Comparison of ENCODE assay signal across 29 mouse cellular contexts in the genomic region with DNA sequence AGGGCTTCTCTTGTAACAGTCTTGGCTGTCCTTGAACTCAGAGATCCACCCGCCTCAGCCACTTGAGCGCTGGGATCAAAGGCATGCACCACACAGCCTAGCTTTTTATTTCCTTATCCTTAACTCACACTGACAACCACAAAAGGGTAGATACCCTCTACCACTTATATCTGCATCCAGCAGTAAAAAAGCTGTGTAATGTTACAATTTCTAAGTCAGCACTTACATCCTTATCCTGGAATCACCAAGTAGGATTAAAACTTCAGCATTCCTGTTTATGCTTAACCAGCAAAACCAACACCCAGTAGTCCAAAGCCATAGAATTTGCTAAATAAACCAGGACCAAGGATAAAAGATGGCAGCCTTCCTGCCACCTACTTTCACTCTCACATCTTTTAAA. TPM values are rescaled to one million over a fixed set of nuclear protein-coding genes. Genes with fewer than 3 reads are reported as not detected.
A peak's percentile ranks its signal among the peaks of the same experiment; 100 is the strongest.
DNase-seq lines count a peak whose midpoint lies in the region; ATAC-seq and TF ChIP-seq lines count a peak whose summit lies in the region.
"Had no signal": no experiment of that assay in that cellular context is flagged by ENCODE, and none has a peak within 500 bp of the region (broad histone marks: within the 10 kb centered on the region; RNA-seq: fewer than 3 reads in every experiment).

No protein-coding gene starts in this region.

- no peak overlapping the region for H3K9ac ChIP-seq in heart, adult 2 months (ENCODE audit: low read depth, low read length)
- H3K9ac ChIP-seq in ES-Bruce4 (ENCODE audit: low read depth, poor library complexity, severe bottlenecking), result peak overlapping the region; percentile 56; the same call in 1 of the 2 replicates
- no peak overlapping the region for H3K9ac ChIP-seq in kidney, embryonic 14.5 days (ENCODE audit: low read depth, low read length)
- H3K9ac ChIP-seq: embryonic facial prominence, embryonic 13.5 days; forebrain, embryonic 12.5 days; heart, embryonic 13.5 days; hindbrain, embryonic 12.5 days; hindbrain, embryonic 15.5 days had no signal

- peaks cover 4% of the 10 kb centered on the region; the same call in 1 of the 2 replicates for H3K79me2 ChIP-seq in heart, adult 2 months (replicated peaks; ENCODE audit: control insufficient read depth, insufficient read depth, low read length)

- H3K4me2 ChIP-seq in kidney, embryonic 14.5 days (replicated peaks; ENCODE audit: low read depth, low read length), result no peak overlapping the region
- H3K4me2 ChIP-seq: embryonic facial prominence, embryonic 13.5 days; forebrain, embryonic 12.5 days; heart, embryonic 13.5 days; hindbrain, embryonic 12.5 days; hindbrain, embryonic 15.5 days had no signal

- no peak for TF ChIP-seq EP300 in heart, adult 2 months (IDR thresholded peaks at IDR 0.05; ENCODE audit: insufficient read depth, low read depth, low read length)
- no peak for TF ChIP-seq EP300 in ES-Bruce4 (IDR thresholded peaks at IDR 0.05; ENCODE audit: insufficient read depth, low read depth, low read length)

- no peak overlapping the region for H3K27ac ChIP-seq in heart, adult 2 months
- no peak overlapping the region for H3K27ac ChIP-seq in ES-Bruce4 (ENCODE audit: insufficient read depth, low read length)
- no peak overlapping the region for H3K27ac ChIP-seq in bone marrow macrophage, adult 2 months (ENCODE audit: insufficient read depth, low read depth, low read length)
- no peak overlapping the region for H3K27ac ChIP-seq in kidney, embryonic 14.5 days (ENCODE audit: low read depth, low read length)
- H3K27ac ChIP-seq: embryonic facial prominence, embryonic 10.5 days; embryonic facial prominence, embryonic 13.5 days; forebrain, embryonic 12.5 days; heart, embryonic 10.5 days; heart, embryonic 13.5 days; hindbrain, embryonic 12.5 days; hindbrain, embryonic 15.5 days had no signal

- WGBS in heart, adult 2 months, result 88% methylated on average over 2 of the region's 2 CpGs
- WGBS in kidney, embryonic 14.5 days, result 84% methylated on average over 2 of the region's 2 CpGs

- intact Hi-C loops in heart, adult 2 months (cut with DNase I), result no loop called here

- no peaks in the 10 kb centered on the region for H3K9me3 ChIP-seq in ES-Bruce4 (replicated peaks; ENCODE audit: control insufficient read depth, insufficient read depth, low read length, poor library complexity, severe bottlenecking)
- H3K9me3 ChIP-seq in kidney, embryonic 14.5 days (ENCODE audit: control insufficient read depth, low read length), result no peaks in the 10 kb centered on the region
- H3K9me3 ChIP-seq: embryonic facial prominence, embryonic 10.5 days; embryonic facial prominence, embryonic 13.5 days; forebrain, embryonic 12.5 days; G1E; heart, embryonic 10.5 days; heart, embryonic 13.5 days; hindbrain, embryonic 12.5 days; hindbrain, embryonic 15.5 days had no signal

- TF ChIP-seq POLR2A in heart, adult 2 months (IDR thresholded peaks at IDR 0.05; ENCODE audit: insufficient read depth, low read depth, low read length), result no peak
- no peak for TF ChIP-seq POLR2A in ES-Bruce4 (IDR thresholded peaks at IDR 0.05; ENCODE audit: insufficient read depth, low read length)
- TF ChIP-seq POLR2A in bone marrow macrophage, adult 2 months (IDR thresholded peaks at IDR 0.05; ENCODE audit: borderline replicate concordance, low read depth, low read length), result no peak

- H3K36me3 ChIP-seq in heart, adult 2 months (ENCODE audit: control insufficient read depth, insufficient read depth, low read length), result peaks cover 15% of the 10 kb centered on the region
- H3K36me3 ChIP-seq in ES-Bruce4 (ENCODE audit: control insufficient read depth, insufficient read depth, low read length, poor library complexity, severe bottlenecking), result peaks cover 95% of the 10 kb centered on the region
- H3K36me3 ChIP-seq in kidney, embryonic 14.5 days (ENCODE audit: control insufficient read depth, insufficient read depth, low read length), result peaks cover 58% of the 10 kb centered on the region

- no peaks in the 10 kb centered on the region for H3K27me3 ChIP-seq in heart, adult 2 months (ENCODE audit: control insufficient read depth, insufficient read depth, low read length)
- H3K27me3 ChIP-seq in ES-Bruce4 (ENCODE audit: control insufficient read depth, insufficient read depth, low read length, poor library complexity, severe bottlenecking), result no peaks in the 10 kb centered on the region
- no peaks in the 10 kb centered on the region for H3K27me3 ChIP-seq in kidney, embryonic 14.5 days (ENCODE audit: control insufficient read depth, insufficient read depth, low read length)
- H3K27me3 ChIP-seq: embryonic facial prominence, embryonic 13.5 days; forebrain, embryonic 12.5 days; heart, embryonic 13.5 days; hindbrain, embryonic 12.5 days; hindbrain, embryonic 15.5 days had no signal

- TF ChIP-seq CTCF in heart, adult 2 months (IDR thresholded peaks at IDR 0.05), result no peak
- no peak for TF ChIP-seq CTCF in ES-Bruce4 (IDR thresholded peaks at IDR 0.05; ENCODE audit: low read depth, low read length)
- TF ChIP-seq CTCF in bone marrow macrophage, adult 2 months (IDR thresholded peaks at IDR 0.05; ENCODE audit: low read depth, low read length), result 0 out of 2 replicates have a peak, but pooled peaks have one; percentile 14

- no peaks in the 10 kb centered on the region; the same call in 1 of the 2 replicates for H3K4me1 ChIP-seq in heart, adult 2 months (ENCODE audit: control insufficient read depth, insufficient read depth, low read length)
- H3K4me1 ChIP-seq in ES-Bruce4 (ENCODE audit: control insufficient read depth, insufficient read depth, low read length), result no peaks in the 10 kb centered on the region
- H3K4me1 ChIP-seq in bone marrow macrophage, adult 2 months (ENCODE audit: control insufficient read depth, insufficient read depth, low read length), result peaks cover 37% of the 10 kb centered on the region
- H3K4me1 ChIP-seq in kidney, embryonic 14.5 days (ENCODE audit: control insufficient read depth, insufficient read depth, low read length), result peaks cover 23% of the 10 kb centered on the region

- DNase-seq in heart, adult 11 months, result peak; percentile 68
- no peak for DNase-seq in heart, adult 2 months
- no peak for DNase-seq in gastrocnemius, postnatal 25 days
- DNase-seq in testis, postnatal 10 days (ENCODE audit: low spot score), result no peak
- DNase-seq: adrenal gland, adult 2 months; adrenal gland, postnatal 14 days; cerebellum, adult 11-12 months; cerebellum, adult 8-10 months; cerebellum, postnatal 10 days; cerebellum, postnatal 36 days; embryo, embryonic 11 days; gastrocnemius, postnatal 10 days; heart, adult 18-20 months; heart, postnatal 14 days; heart, postnatal 4 days had no signal

- H3K4me3 ChIP-seq in heart, adult 2 months, result no peak overlapping the region
- no peak overlapping the region for H3K4me3 ChIP-seq in ES-Bruce4 (ENCODE audit: low read depth, low read length)
- no peak overlapping the region for H3K4me3 ChIP-seq in bone marrow macrophage, adult 2 months (ENCODE audit: insufficient read depth, low read length)
- H3K4me3 ChIP-seq in kidney, embryonic 14.5 days (ENCODE audit: low read length), result no peak overlapping the region
- H3K4me3 ChIP-seq: embryonic facial prominence, embryonic 10.5 days; embryonic facial prominence, embryonic 13.5 days; erythroblast, embryonic 14.5 days; forebrain, embryonic 12.5 days; heart, embryonic 10.5 days; heart, embryonic 13.5 days; hindbrain, embryonic 12.5 days; hindbrain, embryonic 15.5 days had no signal

- ATAC-seq in megakaryocyte-erythroid progenitor cell, adult 5-6 weeks (replicated peaks; ENCODE audit: low FRiP score, low TSS enrichment, poor library complexity, severe bottlenecking), result peak; percentile 37
- ATAC-seq in kidney, embryonic 14.5 days (ENCODE audit: low FRiP score, low TSS enrichment), result no peak
- ATAC-seq: forebrain, embryonic 16.5 days had no signal

RNA-seq across cellular contexts. Expression of gene Mgme1, which starts 7.6 kb away (rescaled TPM):
- total RNA-seq in heart, adult 2 months (2021), result 10 to 100 TPM; 16.4 to 17.5 TPM
- polyA plus RNA-seq in heart, adult 2 months (2012; rRNA removed), result 7.3 and 11.9 TPM in 2 replicates
- 34.3 and 35.8 TPM in 2 replicates for polyA plus RNA-seq in ES-Bruce4 (2011; ENCODE audit: insufficient read depth, insufficient read length, low read depth, missing spikeins)
- polyA plus RNA-seq in bone marrow macrophage, adult 2 months (2012; ENCODE audit: insufficient read depth, insufficient read length, missing spikeins), result 12.2 and 13.2 TPM in 2 replicates
- 9.5 and 16.1 TPM in 2 replicates for total RNA-seq in megakaryocyte-erythroid progenitor cell, adult 5-6 weeks (2014; fragmentation: Nextera tagmentation)
- 24.7 and 31.8 TPM in 2 replicates for total RNA-seq in megakaryocyte-erythroid progenitor cell, adult 5-6 weeks (2017)
- 1 to 10 TPM; 6.0 to 6.5 TPM for total RNA-seq in gastrocnemius, postnatal 25 days (2021)
- 20.2 and 21.9 TPM in 2 replicates for polyA plus RNA-seq in kidney, embryonic 14.5 days (2014; fragmentation: Nextera tagmentation; extraction: Ambion mirVana)

RNA-seq across cellular contexts. Expression of gene Snx5, which starts 7.9 kb away (rescaled TPM):
- total RNA-seq in heart, adult 2 months (2021), result 10 to 100 TPM; 51.5 to 55.3 TPM
- polyA plus RNA-seq in heart, adult 2 months (2012; rRNA removed), result 22.2 and 39.7 TPM in 2 replicates
- polyA plus RNA-seq in ES-Bruce4 (2011; ENCODE audit: insufficient read depth, insufficient read length, low read depth, missing spikeins), result 499 and 538 TPM in 2 replicates
- 867 and 1,049 TPM in 2 replicates for polyA plus RNA-seq in bone marrow macrophage, adult 2 months (2012; ENCODE audit: insufficient read depth, insufficient read length, missing spikeins)
- 326 and 333 TPM in 2 replicates for total RNA-seq in megakaryocyte-erythroid progenitor cell, adult 5-6 weeks (2014; fragmentation: Nextera tagmentation)
- total RNA-seq in megakaryocyte-erythroid progenitor cell, adult 5-6 weeks (2017), result 444 and 510 TPM in 2 replicates
- total RNA-seq in gastrocnemius, postnatal 25 days (2021), result 10 to 100 TPM; 39.6 to 39.8 TPM
- polyA plus RNA-seq in kidney, embryonic 14.5 days (2014; fragmentation: Nextera tagmentation; extraction: Ambion mirVana), result 138 and 155 TPM in 2 replicates
